Mouse (Mus musculus) c-Kit-positive CD71-positive TER-119-positive erythroid progenitor cells, embryonic 14.5 days (primary cell): ENCODE data around the gene Acaca.
"Not testable (repeated sequence)": the region's sequence is repeated elsewhere in the genome, so short reads cannot be mapped to it uniquely, and the experiment has no call there.

Experiments
- DNase-seq: peaks from one replicate; pipeline ENCODE4 v3.0.0-alpha.2; 2013; ENCODE audit warnings: low spot score

Gene Acaca

DNA sequence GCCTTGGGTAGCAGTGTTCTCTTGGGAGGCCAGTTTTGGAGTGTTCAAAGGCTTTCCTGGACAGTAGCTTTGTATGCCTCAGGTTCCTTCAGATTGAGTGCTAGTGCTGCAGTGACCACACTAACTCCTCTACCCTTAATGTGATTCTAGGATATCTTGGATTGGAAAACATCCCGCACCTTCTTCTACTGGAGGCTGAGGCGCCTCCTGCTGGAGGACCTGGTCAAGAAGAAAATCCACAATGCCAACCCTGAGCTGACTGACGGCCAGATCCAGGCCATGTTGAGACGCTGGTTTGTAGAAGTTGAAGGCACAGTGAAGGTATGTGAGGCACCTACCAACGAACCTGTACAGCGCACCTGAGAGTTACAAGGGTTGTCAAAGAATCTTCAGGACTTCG lies 262.6 kb downstream of the Acaca start:
- not testable (repeated sequence) for DNase-seq

DNA sequence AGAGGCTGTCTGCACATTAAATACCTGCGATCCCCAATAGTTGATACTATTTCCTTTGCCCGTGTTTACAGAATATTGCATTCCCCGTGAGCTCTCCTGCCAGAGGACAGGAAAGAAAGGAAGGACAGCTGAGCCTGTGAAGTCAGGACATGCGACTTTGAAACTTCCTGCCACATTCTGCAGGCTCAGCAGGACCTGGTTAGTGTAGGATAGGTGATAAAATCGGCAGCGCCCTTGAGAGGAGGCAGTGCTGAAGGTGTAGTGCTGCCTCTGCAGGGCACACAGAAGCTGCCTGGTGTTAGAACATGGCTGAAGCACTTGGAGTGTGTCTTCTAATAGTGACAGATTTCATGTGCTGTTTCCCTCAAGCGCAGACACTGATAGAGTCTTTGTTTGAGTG lies 264.1 kb downstream of the Acaca start:
- DNase-seq: no peak

DNA sequence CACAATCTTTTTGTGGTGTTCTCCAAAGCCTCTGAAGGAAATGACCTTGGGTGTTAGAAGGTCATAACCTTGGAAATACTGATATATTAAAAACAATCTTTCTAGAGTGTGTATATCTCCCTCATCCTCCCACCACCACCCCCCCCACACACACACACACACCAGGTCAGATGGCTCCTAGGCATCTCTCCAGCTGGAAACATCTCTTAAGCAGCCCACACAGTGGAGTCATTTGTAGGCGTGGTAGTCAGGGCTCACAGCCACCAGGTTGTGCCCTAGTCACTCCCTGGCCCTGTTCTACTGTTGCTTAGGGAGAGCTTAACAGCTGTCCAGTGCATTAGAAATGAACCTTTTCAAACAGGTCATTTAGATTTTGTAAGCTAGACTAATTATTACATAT lies 265.5 kb downstream of the Acaca start:
- DNase-seq: no peak

DNA sequence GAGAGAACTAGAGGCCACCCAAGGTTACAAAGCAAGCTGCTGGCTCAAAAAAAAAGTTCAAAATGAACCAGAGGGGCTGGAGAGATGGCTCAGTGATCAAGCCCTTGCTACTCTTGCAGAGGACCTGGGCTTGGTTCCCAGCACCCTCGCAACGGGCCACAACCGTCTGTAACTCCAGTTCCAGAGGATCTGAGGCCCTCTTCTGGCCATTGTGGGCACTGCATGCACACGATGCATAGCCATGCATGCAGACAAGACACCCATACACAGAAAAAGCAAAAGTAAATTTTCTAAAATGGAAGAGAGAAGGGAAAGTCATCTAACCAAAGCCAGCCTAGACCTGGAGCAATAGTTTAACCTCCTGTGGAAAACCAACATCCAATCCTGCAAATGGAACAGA lies 277.3 kb downstream of the Acaca start:
- no peak for DNase-seq

DNA sequence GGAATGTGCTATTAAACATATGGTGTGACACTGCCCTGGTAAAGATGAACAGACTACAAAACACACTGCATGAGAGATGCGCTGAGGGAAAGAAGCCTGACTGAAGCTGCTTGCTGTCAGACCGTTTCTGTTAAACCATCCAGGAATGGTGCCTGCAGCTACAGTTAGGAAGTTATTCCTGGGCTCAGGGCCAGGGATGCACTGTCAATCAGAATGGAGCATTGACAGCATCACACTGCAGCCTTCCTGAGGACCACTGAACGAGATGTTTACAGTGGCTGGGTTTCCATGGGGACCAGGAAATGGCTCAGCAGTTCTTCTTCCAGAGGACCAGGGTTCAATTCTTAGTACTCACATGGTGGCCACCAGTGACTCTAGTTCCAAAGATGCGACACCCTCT lies 280.9 kb downstream of the Acaca start:
- peak; percentile 4 for DNase-seq

GRCm38 (mm10) chr11:84410879-84411641 lies 281.6 kb downstream of the Acaca start:
- DNase-seq: peak; percentile 26

GRCm38 (mm10) chr11:84411642-84412018 lies 282.2 kb downstream of the Acaca start:
- DNase-seq: peak; percentile 36

DNA sequence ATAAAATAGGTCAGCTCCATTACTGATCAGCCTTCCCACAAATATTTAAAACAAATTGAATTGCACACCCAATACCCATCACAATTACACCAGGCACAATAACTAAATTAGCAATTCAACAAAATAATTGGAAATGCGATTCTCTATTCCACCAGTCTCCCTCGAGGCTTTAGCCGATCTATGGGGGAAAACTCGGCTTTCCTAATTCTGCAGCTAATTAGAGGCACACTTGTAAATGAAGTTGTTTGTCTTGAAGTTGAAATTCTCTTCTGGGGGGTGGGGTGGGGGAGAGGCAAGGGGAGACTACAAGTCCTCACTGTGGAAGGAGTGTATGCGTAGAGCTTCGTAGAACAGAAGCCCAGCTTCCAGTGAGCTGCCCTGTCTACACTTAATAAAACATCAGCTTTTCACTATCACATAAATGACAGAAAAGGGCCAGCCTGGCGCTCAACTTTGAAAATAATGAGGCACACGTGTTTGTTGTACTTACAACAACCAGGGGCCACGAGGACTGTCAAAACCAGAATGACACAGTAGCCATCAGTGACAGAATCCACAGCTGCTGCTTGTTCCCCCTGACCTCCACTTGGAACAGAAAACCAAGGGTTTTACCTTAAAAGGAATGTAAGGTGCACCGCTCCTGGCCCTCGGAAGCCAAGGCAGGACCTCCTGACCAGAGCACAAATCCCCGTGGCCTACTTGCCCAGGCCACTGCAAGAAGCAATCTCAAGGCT lies 282.9 kb downstream of the Acaca start:
- DNase-seq: peak; percentile 2

DNA sequence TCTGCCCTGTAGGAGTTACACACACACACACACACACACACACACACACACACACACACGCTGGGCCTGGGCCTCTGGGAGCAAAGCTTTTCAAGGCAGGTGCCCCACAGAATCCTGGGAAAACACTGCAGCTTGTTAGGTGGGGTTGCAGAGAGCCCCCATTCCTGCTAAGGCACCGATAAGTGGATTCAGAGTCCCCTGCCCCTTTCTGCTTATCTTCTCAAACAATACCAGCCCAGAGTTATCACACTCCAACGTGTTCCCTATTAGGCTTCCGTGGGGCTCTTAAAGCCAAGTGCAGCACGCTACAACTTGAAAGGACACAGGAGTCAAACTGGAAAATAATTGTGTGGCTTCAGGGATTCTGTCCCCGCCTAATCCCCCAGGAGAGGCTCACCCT lies 283.6 kb downstream of the Acaca start:
- DNase-seq: peak; percentile 68

DNA sequence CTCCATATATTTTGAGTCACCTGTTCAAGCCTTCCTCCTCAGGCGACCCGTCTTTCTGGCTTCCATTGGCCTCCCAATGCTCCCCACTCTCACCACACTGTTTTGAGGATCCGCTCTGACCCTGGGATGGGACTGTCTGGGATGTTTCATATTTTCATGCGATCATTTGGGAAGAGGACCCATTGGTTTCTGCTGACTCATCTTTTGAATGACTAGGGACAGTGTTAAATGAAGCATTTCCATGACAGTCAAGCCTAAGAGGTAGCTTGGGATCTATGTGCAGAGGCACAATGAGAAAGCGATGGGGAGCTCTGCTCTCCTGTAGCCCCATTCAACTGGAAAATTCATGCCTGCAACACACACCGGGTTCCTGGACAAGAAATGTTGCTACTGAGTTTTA lies 291.3 kb downstream of the Acaca start:
- DNase-seq: no peak

GRCm38 (mm10) chr11:84425736-84426632 lies 296.5 kb downstream of the Acaca start:
- no peak for DNase-seq

GRCm38 (mm10) chr11:84426633-84426998 lies 297.1 kb downstream of the Acaca start:
- no peak for DNase-seq

DNA sequence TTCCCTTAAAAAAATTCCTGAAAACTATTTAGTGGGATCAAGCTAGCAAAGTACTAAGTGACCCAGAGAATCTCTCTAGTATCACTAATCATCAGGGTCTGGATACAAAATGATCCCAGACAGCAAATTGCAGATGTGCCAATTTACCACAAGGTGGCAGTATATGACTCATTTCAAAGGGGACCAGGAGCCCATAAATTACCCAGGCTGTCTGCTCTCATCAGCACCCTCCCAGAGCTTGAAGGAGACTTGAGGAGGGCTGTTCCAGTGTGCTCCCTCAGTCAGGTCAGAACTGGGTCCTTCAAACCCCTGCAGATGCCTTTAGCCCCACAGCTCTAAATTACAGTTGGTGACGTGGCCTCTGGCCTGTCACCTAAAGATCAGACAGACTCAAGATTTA lies 300.1 kb downstream of the Acaca start:
- DNase-seq: peak; percentile 50

- DNase-seq: no peak
Measured at GRCm38 (mm10) chr11:84430336-84430735, 300.9 kb downstream of the Acaca start.

GRCm38 (mm10) chr11:84434879-84435278 lies 305.4 kb downstream of the Acaca start:
- DNase-seq: no peak

DNA sequence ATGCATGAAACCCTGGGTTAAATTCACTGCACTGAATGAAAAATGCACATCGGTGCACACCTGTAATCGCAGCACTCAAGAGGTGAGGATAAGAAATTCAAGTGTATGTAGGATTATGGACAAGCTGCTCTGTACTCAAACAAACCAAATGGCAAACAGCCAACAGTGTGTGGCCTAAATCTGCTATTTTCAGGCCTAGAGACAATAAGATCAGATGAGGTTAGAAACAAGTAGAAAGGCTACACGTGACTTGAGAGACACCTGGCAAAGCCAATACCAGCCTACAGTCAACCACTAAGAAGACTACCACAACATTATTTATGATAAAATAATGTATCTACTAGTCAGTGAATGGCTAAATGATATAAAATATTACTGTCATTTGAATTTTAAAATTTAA lies 310.9 kb downstream of the Acaca start:
- no peak for DNase-seq

GRCm38 (mm10) chr11:84442554-84443331 lies 313.3 kb downstream of the Acaca start:
- no peak for DNase-seq
